Mouse (Mus musculus) CH12.LX (cell line): ENCODE data around the gene Rtn4rl2.

ENCODE experiments used
- BHLHE40 ChIP-seq: IDR thresholded peaks from 2 replicates; pipeline ENCODE4 v1.6.1; 2011; ENCODE audit warnings: mild to moderate bottlenecking, low read depth, low read length, improper control_type of control experiment
- CTCF ChIP-seq, 2 experiments: IDR thresholded peaks in 1 of 2; conservative IDR thresholded peaks in 1 of 2; 2 replicates each; pipeline ENCODE4 v1.5.1; 2011 to 2012; ENCODE audit warnings: low read depth in 2 of 2, low read length in 2 of 2, improper control_type of control experiment in 1 of 2, inconsistent platforms in 1 of 2, mild to moderate bottlenecking in 1 of 2, moderate library complexity in 1 of 2
- EP300 ChIP-seq: IDR thresholded peaks from 2 replicates; pipeline ENCODE4 v1.6.1; 2011; ENCODE audit warnings: low read length, improper control_type of control experiment
- ETS1 ChIP-seq: conservative IDR thresholded peaks from 2 replicates; pipeline ENCODE4 v1.6.1; 2012; ENCODE audit warnings: low read depth, mild to moderate bottlenecking, inconsistent platforms, low read length, improper control_type of control experiment, moderate library complexity
- HCFC1 ChIP-seq: IDR thresholded peaks from 2 replicates; pipeline ENCODE4 v1.6.1; 2012; ENCODE audit warnings: low read depth, mild to moderate bottlenecking, inconsistent platforms, low read length, improper control_type of control experiment
- MAZ ChIP-seq: IDR thresholded peaks from 2 replicates; pipeline ENCODE4 v1.6.1; 2012; ENCODE audit warnings: low read depth, mild to moderate bottlenecking, inconsistent platforms, low read length, improper control_type of control experiment, moderate library complexity
- MEF2A ChIP-seq: IDR thresholded peaks from 2 replicates; pipeline ENCODE4 v1.6.1; 2014; ENCODE audit warnings: low read depth, mild to moderate bottlenecking, inconsistent platforms, low read length, improper control_type of control experiment, borderline replicate concordance
- MXI1 ChIP-seq: IDR thresholded peaks from 2 replicates; pipeline ENCODE4 v1.6.1; 2011; ENCODE audit warnings: mild to moderate bottlenecking, low read depth, low read length, improper control_type of control experiment
- POLR2A ChIP-seq: IDR thresholded peaks from 2 replicates; pipeline ENCODE4 v1.6.1; 2011; ENCODE audit warnings: low read depth, mild to moderate bottlenecking, improper control_type of control experiment, low read length
- TCF12 ChIP-seq: IDR thresholded peaks from 2 replicates; pipeline ENCODE4 v1.6.1; 2014; ENCODE audit warnings: low read depth, mild to moderate bottlenecking, inconsistent platforms, low read length, improper control_type of control experiment
- ZC3H11A ChIP-seq: IDR thresholded peaks from 2 replicates; pipeline ENCODE4 v1.6.1; 2012; ENCODE audit warnings: low read depth, mild to moderate bottlenecking, inconsistent platforms, low read length, improper control_type of control experiment
- ZMIZ1 ChIP-seq: IDR thresholded peaks from 2 replicates; pipeline ENCODE4 v1.6.1; 2012; ENCODE audit warnings: low read depth, mild to moderate bottlenecking, inconsistent platforms, low read length, improper control_type of control experiment

DNA sequence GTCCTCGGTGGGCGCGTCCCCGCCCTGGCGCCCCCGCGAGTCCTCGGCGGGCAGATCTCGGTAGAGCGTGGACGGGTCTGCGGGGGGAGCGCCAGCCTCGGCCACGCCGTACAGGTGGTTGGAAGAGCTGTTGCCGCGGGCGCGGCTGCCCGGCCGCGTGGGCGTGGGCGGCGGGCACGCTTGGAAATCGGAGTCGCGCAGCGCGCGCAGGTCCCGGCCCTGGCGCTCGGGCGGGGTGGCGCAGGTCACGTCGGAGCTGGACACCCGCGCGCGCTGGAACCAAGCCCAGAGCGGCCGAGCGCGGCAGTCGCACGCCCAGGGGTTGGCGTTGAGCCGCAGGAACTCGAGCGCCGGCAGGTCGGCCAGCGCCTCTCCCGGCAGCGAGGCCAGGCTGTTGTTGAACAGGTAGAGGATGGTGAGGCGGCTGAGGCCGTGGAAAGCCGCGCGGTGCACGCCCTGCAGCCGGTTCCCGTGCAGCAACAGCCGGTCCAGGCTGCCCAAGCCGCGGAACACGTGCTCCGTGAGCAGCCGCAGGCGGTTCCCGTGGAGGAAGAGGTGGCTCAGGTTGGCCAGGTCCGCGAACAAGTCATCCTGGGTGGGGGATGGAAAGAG lies 14.3 kb downstream of the Rtn4rl2 start:
- no peak for TF ChIP-seq ZMIZ1
- no peak for TF ChIP-seq BHLHE40
- TF ChIP-seq EP300: no peak
- no peak for TF ChIP-seq CTCF (conservative IDR thresholded peaks at IDR 0.05 in 1 of 2, IDR thresholded peaks at IDR 0.05 in 1 of 2; ENCODE audit: low read depth in 2 of 2, low read length in 2 of 2)
- TF ChIP-seq MXI1: no peak
- TF ChIP-seq TCF12: no peak
- no peak for TF ChIP-seq POLR2A
- no peak for TF ChIP-seq ZC3H11A
- TF ChIP-seq ETS1: no peak
- no peak for TF ChIP-seq MEF2A
- TF ChIP-seq MAZ: no peak
- TF ChIP-seq HCFC1: no peak
